Mouse (Mus musculus) CD8-positive naive resting alpha-beta T cell, adult 2 months (primary cell): ENCODE measurements at regions not wholly inside any gene's neighbourhood (a gene's known extent, or its start where the extent isn't known, plus 50 kb on each side); places are given as distances from the start of the nearest gene placed in this dataset.

Experiments used
- DNase-seq, 2 experiments: peaks; one replicate each; pipeline ENCODE4 v3.0.0; 2022; ENCODE audit warnings: low read depth in 2 of 2, low spot score in 2 of 2

GRCm38 (mm10) chr11:112885336-112885940, 103.4 kb downstream of the Sox9 start:
- DNase-seq, result no peak

GRCm38 (mm10) chr11:112886139-112886538, 104.1 kb downstream of the Sox9 start:
- DNase-seq, result no peak

- no peak for DNase-seq
Measured at GRCm38 (mm10) chr11:112889760-112890159, 107.7 kb downstream of the Sox9 start.

- no peak for DNase-seq
Measured at GRCm38 (mm10) chr11:112897597-112897996, 115.6 kb downstream of the Sox9 start.

GRCm38 (mm10) chr11:112902618-112903017, 120.6 kb downstream of the Sox9 start:
- no peak for DNase-seq

GRCm38 (mm10) chr11:112910309-112910708, 128.3 kb downstream of the Sox9 start:
- DNase-seq, result no peak

GRCm38 (mm10) chr11:112912875-112913274, 130.9 kb downstream of the Sox9 start:
- no peak for DNase-seq

- no peak for DNase-seq
Measured at GRCm38 (mm10) chr11:112916923-112917322, 134.9 kb downstream of the Sox9 start.

GRCm38 (mm10) chr11:112920131-112920530, 138.1 kb downstream of the Sox9 start:
- no peak for DNase-seq

- DNase-seq, result no peak
Measured at GRCm38 (mm10) chr11:112924577-112924976, 142.6 kb downstream of the Sox9 start.

- no peak for DNase-seq
Measured at GRCm38 (mm10) chr11:112925140-112925539, 143.1 kb downstream of the Sox9 start.

GRCm38 (mm10) chr11:112926330-112927025, 144.5 kb downstream of the Sox9 start:
- no peak for DNase-seq

GRCm38 (mm10) chr11:112930186-112930808, 148.3 kb downstream of the Sox9 start:
- DNase-seq, result no peak

GRCm38 (mm10) chr11:112938035-112938434, 156.0 kb downstream of the Sox9 start:
- no peak for DNase-seq

GRCm38 (mm10) chr11:112951421-112951820, 169.4 kb downstream of the Sox9 start:
- no peak for DNase-seq

GRCm38 (mm10) chr11:112952356-112952755, 170.3 kb downstream of the Sox9 start:
- no peak for DNase-seq

GRCm38 (mm10) chr11:112953491-112953890, 171.5 kb downstream of the Sox9 start:
- DNase-seq, result no peak

GRCm38 (mm10) chr11:112956748-112957440, 174.9 kb downstream of the Sox9 start:
- DNase-seq, result no peak

- DNase-seq, result no peak
Measured at GRCm38 (mm10) chr11:112959609-112960008, 177.6 kb downstream of the Sox9 start.

GRCm38 (mm10) chr11:112973286-112973685, 191.3 kb downstream of the Sox9 start:
- no peak for DNase-seq

GRCm38 (mm10) chr11:112974893-112975292, 192.9 kb downstream of the Sox9 start:
- no peak for DNase-seq
